Mouse (Mus musculus) v-Abl transformed pro-B cells (cell line): ENCODE data around the gene Gm21973.

Experiments
- in situ Hi-C, 2 experiments: fragments of 400-800 bp; cut with MboI; formaldehyde crosslinking; loops; one replicate each; pipeline ENCODE4 v1.15.1; 2025; ENCODE audit not compliant: unreplicated experiment in 2 of 2

The Gm21973 gene

DNA sequence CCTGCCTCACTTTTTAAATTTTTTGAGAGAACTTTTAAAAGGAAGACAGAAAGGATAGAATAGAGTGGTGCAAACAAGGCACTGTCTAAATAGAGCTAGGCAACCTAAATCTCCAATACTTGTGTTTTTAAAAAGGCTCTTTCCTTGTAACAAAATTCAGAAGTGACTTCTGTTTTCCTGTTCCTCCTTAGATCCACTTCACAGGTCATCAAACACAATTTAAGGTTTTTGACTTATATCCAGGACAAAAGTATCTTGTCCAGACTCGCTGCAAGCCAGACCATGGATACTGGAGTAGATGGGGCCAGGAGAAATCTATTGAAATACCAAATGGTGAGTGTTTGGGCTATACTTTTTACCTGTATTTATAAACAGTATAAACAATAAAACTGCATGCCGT, at the start of gene Gm21973:
Gm21973 (plus strand) TSS at position 301 of the 400 bp plus-strand sequence.
- in situ Hi-C loops: no loop called here

DNA sequence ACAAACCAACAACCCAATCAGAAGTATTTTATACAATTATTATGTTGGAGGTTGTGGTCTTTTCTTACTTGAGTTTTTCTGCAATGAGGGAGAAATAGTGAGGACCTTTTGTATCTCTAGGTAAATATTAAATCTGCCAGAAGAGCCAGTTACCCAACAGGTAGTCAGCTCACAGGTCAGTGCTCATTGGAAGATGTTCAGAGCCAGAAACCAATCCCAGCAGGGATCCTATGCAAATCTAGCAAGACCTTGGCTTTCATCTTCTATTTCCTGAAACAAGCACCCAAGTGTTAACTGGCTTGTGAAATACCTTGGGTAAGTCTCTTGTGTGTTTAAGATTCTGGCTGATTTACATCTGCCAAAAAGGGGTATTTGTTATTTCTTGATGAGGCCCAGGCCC, 48.8 kb upstream of the Gm21973 start:
- in situ Hi-C loops: no loop called here

DNA sequence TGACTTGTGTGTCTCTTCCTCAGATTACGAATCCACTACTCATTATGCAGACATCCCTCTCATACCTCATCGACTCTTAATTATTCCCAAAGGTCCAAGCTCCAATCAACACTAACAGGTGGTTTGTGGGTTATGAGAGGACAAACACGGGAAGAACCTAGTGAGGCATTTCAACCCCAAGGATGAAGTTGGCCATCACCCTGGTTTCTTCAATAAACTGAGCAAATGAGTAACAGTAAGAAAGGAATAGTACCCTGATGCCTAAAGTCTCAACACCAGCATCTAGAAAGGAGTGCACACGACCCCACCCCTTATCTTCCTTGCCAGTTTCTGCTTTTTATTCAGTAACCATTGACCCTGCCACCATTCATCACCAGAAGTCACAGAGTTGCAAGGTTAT, 47.7 kb upstream of the Gm21973 start:
- in situ Hi-C loops: no loop called here

DNA sequence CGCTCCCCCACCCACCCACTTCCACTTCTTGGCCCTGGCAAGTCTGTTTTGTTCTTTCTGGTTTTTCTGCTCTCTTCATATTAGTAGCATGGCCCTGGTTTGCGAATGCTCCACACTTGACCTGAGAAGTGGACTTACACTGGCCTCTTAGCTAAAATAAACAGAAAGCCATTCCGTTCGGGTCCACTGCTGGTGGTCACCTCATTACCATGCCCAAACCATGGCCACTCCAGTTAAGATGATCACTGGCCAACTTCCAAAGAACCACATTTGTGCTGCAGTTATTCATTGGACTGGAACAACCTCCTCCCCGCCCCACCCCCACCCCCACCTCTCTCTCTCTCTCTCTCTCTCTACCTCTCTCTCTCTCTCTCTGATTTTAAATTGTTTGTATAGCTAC, 43.6 kb upstream of the Gm21973 start:
- in situ Hi-C loops: no loop called here

DNA sequence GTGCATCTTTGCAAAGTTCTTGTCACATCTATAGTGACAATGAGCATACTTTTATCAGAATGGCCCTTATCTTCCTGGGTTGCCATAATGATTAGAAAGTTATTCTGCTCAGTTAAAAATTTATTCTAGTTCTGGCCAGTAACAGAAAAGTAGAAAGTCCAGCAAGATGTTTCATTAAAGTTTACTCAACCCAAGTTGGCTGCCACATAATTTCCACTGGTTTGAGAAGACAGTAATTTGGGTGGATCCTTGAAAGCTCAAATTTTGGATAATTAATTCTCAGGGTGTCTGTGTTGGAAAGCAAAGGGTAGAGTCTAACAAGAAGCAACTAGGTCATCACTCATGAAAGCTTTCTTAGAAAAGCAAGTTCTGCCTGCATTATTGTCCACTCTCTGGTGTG, 41.5 kb upstream of the Gm21973 start:
- in situ Hi-C loops: no loop called here

DNA sequence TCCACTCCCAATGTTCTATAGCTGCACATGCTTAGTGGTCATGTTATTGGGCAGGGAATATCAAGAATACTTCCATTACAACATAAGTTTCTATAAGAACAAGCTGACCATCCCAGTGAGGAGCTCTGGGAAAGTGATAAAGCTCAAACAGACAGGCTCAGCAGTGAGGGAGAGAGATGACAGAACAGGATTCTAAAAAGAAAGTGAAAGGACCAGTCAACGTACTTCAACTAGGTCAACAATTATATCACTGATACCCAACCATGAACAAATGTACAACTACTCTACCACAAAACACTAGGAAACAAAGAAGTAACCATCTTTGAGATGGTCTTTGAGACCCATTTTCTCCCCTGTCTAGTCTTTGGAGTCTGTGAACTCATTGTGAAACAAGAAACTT, 28.6 kb upstream of the Gm21973 start:
- in situ Hi-C loops: no loop called here

DNA sequence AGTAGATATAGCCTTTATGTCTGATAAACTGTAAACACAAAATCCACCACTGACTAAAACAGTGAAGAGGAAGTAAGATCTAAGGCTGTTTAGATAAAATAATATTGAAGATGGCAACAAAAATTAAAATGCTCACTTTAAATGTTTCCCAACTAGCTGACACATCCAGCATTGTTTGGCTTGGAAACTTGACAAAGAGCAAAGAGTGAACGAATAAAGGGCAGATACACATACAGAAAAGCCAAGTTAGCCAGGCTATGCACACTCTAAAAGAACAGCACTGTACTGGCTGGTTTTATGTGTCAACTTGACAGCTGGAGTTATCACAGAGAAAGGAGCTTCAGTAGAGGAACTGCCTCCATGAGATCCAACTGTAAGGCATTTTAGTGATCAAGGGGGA, 27.1 kb upstream of the Gm21973 start:
- in situ Hi-C loops: no loop called here

DNA sequence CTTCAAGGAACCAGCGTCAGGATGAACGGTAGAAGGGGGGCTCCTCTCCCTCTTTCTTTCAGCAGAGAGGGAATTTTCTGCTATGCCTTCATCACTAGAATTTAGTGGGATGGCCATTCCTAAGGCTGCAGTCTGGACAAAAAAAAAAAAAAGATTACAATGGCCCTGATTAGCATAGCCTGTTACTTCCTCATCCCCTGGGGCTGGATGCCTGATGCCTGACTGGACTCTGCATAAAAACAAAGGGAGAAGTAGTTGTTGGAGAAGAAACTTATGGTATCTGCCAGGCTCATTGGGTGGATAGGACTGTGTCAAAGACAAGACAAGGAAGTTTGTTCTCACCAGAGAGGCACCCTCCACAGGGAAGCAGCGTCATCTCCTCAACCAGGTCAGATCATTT, 25.7 kb upstream of the Gm21973 start:
- in situ Hi-C loops: no loop called here

DNA sequence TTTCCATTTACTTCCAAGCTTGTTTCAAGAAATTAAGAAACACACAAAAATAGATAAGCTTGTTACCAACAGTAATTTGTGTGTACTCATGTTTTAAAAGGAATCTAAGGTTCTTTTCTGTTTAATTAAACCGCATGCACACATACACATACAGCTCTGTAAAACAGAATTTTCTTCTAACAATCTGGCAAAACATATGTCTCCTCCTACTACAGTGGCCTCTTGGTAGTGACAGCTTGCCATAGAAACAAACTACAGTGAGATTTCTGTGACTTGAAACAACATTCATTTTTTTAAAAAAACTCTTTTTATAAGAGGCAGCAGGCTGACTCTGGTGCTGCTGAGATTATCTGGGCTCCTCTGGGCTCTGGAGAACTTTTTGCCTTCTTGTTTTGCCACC, 18.7 kb upstream of the Gm21973 start:
- in situ Hi-C loops: no loop called here

DNA sequence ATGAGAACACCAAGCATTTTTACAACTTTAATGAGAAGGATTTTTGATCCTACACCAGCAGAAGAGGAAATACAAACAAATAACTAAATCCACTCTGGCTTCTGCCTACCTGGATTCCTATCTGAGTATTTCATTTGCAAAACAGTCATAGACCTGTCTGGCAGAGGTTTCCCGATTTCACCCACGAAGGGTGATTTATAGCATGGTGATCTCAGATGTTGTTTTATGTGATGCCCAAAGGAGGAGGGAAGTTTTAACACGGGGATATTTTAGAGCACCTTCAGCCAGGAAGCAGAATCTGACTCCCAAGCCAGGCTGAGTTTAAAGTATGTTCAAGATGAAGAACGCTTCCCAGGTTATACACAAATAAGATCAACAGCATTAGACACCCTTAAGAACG, 13.4 kb upstream of the Gm21973 start:
- in situ Hi-C loops: loop anchor here (5.0 to 10.0 kb wide), 7 partner anchors 237 to 1187 kb away; partner anchors contain the start of gene Spef2 (in 2 of the 2)

DNA sequence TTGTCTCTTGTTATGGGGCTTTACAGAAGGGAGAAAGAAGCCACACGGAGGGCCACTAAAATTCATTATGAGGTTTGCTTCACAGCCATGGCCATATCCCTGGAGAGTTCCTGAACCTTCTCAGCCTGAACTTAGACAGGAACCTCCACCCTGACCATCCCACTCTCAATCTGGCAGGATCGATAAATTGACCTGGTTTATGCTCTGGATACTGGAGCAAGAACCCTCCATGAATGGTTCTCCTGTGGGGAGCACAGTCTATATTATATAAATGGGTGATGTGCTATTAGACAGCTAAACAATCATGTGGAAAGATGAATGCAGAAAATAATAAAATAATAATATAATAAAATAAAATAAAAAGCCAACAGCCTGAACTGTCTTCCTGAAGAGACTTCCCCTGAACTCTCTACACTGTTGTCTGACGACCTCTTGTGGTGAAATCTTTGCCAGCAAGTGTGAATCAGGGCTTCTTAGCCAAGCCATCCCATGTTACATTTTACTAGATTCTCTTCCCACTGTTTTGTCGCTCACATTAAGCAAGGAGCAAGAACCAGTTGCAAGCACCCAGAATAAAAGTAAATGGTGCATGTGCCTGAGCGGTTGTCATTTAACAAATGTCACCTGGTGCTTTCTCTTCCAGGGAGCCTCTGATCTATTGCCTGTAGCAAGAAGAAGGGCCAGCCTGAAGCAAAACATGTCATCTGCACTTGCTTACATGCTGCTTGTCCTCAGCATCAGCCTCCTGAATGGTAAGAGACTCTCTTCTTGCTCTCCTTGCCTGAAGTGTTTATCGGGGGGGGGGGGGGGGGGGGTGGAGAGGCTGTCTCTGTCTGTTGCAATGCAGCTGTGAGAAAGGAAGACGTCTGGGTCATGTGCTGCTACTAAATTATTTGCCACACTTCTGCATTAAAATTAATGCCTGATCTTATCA, 11.4 kb upstream of the Gm21973 start:
- in situ Hi-C loops: loop anchor here (5.0 to 10.0 kb wide), 7 partner anchors 239 to 1189 kb away; partner anchors contain the start of gene Spef2 (in 2 of the 2)

DNA sequence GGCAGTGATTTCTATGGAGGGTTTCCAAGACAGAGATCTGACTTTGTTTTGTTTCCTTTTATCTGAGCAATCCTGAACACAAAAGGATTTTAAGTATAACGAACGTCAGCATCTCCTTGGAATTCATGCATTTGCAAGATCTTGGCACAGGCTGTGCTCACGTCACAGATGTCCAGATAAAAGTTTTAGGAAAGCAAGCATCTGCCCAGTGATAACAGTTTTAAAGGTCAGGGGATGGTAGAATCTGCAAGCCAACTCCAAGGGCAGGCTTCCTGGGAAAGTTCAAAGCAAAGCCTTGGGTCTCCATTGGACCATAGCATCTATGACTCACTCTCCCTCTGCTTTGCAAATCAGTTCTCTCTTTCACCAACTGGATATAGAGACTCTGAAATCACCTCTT, 5.4 kb downstream of the Gm21973 start:
- in situ Hi-C loops: no loop called here

DNA sequence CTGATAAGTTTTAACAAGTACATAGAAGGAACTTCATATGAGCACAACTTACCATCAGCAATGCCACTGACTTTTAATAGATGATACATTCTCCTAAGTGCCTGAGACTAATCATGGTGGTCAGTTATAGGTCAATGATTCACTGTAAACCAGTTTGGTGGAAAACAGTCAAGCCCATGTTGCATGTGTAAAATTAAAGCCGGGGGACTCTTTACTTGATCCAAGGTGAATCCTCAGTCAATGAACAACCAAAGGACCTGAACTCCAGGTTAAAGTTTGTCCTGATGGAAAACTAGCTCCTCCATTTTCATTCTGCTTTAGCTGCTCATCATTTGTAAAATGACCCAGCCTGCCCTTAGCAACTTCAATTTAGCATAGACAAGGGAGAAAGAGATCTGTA, 7.4 kb downstream of the Gm21973 start:
- in situ Hi-C loops: no loop called here

DNA sequence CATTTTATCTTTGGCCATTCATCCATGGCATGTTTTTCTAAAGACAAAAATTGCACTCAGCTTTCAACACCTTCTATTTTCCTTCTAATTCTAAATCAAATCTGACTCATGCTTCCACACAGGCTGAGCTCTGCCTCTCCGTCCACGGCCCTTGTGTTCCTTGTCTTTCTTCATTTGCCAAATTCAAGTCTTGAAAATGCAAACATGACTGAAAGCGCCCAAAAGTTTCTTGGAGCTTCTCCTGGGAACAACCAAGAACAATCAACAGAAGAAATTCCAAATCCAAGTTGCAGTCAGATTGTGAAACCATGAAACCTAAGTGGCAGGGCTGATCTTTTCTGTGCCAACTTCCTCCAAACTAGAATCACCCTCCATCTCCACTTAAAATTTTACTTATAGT, 13.4 kb downstream of the Gm21973 start:
- in situ Hi-C loops: no loop called here

DNA sequence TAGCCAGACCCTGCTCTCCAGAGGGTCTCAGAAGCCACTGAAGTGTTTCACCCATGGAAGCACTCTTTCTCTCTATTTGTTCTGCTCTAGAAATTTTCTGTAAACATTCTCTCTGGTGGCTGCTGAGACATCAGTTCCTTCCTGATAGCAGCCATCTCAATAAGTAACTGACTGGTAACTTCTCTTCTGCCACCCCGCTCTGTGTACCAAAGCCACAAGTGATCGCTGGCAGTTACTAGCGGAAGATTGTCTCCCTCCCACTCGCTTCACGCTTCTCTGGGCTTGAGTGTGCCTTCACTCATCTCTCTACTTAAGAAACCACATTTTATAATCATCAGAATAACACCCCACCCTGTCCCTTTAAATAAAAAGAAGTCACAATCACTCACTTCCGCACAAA, 21.9 kb downstream of the Gm21973 start:
- in situ Hi-C loops: no loop called here

DNA sequence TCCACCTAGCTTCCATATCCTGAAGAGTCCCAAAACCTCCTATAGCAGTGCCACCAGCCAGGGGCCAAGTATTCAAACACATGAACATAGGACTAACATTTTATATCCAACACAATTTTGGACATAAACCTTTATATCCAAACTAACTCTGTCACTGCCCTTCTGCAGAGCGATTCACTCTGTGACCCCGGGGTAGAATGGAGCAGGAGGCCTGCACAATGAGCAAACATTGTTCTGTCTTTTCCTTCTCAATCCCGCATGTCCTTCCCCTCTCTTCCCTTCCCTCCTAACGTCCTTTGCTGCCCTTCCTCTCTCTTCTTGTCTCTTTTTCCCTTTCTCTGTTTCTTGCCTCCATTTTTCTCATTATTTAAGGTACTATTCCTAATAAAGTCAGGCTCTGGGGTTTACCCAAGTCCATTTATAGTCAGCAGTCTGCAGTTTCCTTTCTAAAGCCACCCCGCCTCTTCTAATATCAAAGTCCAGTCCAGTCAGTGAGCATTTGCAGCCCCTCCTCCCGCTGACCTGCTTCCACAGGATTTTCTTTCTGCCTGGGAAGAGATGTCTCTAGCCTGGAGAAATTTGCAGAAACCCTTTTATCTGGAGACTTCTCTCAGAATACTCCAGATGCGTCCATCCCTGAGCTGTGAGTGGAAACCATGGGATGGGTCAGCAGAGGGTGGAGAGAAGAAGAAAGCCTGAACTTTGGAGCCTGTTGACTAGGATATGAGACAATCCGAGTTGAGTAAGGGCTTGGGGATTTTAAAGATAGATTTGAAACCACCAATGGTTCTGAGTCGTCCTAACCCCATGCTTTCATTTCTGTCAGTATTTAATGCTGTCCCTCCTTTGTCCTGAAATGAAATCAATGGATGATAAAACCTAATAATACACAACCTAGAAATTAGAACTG, 33.1 kb downstream of the Gm21973 start, which contains the start of gene Agxt2:
Agxt2 (plus strand) TSS at position 494 of the 910 bp plus-strand sequence.
- in situ Hi-C loops: no loop called here

DNA sequence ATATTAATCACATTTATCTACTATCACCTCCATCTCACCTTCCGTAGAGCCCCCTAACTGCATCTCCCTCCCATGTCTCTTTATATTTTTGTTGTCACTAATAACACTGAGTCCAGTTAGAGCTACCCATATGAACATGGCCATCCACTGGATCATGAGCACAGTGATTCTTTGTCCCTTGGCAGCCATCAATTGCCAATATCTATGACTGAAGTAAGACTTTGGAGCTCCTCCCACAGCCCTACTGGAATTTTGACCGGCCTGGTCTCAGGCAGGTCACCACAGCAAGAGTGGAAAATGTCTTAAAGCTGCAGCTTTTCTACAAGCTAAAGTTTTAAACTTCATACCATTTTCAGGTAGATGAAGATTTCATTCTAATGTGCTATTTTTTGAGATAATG, 41.2 kb downstream of the Gm21973 start:
- in situ Hi-C loops: no loop called here

DNA sequence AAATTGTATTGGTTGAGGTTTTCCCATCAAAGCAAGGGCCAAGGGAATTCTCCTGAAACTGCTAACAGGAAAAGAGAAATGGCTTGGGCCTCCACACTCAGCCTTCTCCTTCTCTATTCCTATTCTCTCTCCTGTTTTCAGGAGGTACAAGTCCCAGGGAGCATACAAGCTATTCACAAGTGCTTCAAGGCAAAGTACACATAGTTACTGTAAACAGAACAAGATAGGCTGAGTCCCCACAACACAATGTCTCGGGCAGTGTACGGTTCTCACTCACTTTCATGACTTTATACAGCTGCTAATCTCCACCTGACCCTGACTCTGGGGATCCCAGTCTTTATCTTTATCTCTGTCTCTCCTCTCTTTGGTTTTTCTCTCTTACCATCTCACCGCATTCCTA, 50.2 kb downstream of the Gm21973 start:
- in situ Hi-C loops: no loop called here

DNA sequence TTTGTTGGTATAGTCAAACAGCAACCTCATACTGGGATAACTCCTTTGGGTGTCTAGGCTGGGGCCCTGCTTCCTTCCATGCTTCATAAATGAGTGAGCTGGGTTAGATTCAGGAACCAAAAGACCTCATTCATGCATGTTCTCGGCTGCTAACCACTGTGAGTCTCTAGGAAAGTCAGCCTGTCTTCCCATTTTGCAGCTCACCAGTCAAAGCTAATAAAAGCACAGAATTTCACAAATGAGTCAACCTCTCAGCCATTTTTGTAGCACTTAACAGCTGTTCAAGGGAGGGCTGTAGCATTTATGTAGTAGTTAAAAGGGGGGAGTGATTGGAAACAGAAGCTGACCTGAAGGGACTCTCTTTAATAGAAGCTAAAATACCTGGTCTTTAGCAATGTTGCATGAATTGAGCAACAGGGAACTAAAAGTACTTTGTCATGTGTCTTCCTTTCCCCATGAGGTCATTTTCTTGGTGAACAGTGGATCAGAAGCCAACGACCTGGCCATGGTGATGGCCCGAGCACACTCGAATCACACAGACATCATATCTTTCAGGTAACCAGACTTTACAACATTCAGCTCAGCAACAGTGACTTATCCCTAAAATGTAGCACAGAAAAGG, 53.3 kb downstream of the Gm21973 start:
- in situ Hi-C loops: no loop called here

DNA sequence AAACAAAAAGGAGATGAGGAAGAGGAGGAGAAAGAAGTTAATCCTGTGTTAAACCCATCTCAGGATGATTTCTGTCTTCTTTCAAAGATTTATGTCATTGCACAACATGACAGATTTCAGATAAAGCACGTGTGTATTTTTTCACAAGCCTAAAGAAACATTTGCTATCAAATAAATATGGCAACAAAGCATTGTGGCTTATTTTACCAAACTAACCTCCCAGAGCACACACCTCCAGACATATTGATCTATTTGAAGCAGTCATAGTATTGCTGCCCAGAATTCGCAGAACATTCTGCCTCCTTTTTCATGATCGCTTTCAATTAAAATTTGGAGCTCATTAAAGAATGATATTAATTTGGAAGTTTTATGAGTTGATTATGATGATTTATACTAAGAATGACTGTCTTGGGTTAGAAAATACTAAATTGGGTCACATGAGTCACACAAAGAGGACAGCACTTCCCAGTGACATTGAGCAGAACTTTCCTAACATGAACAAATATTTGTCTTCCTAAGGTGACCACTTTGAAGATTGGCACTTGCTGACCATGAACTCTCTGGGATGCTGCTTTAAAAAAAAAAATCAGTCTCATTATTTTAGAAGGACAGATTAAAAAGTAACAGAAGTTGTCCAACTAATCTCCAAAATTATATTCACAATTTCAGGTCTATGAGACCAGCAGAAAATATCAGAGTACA, 54.7 kb downstream of the Gm21973 start:
- in situ Hi-C loops: no loop called here
